In the genomic region with DNA sequence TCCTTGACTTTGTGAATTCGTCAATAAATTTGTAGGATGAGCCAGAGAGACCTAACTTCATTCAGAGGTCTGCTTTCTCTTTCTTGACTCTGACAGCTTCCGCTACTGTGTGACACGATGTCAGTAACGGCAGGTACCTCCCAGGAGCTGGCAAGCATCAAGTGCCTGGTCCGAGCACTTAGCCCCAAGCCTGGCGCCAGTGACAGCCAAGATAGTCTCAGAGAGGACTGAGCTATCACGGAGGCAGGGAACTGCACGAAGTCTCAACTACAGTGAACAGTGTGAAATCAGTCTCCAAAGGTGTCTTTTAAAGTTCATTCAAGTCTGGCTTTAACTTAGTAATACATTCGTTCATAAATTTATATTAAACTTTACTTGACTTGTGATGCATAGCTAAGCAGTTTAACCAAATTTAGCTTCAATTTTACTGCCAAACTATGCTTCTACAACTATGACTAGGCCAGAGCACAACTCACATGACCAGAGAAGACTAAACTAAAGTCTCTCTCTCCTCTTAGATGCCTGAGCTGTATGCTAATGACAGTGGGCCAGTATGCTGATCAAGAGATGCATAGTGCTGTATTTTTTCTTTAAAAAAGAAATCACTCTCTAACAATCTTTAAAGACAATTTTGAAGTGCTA, we compare ENCODE assay signal across 15 mouse cellular contexts. TPM values are rescaled to one million over a fixed set of nuclear protein-coding genes. Genes with fewer than 3 reads are reported as not detected.
DNase-seq lines count a peak whose midpoint lies in the region; ATAC-seq and TF ChIP-seq lines count a peak whose summit lies in the region.
"Had no signal": no experiment of that assay in that cellular context is flagged by ENCODE, and none has a peak within 500 bp of the region (broad histone marks: within the 10 kb centered on the region; RNA-seq: fewer than 3 reads in every experiment).

No protein-coding gene starts in this region.

- TF ChIP-seq POLR2A in CH12.LX (IDR thresholded peaks at IDR 0.05; ENCODE audit: low read depth, low read length): peak; percentile 54

- no peak for ATAC-seq in heart, embryonic 12.5 days (ENCODE audit: insufficient number of reproducible peaks, low FRiP score)
- no peak for ATAC-seq in liver, embryonic 15.5 days (ENCODE audit: insufficient read depth)
- ATAC-seq in liver, embryonic 12.5 days: no peak
- ATAC-seq in hindbrain, embryonic 12.5 days (ENCODE audit: low FRiP score): no peak
- ATAC-seq: intestine, embryonic 16.5 days had no signal

- peaks cover 3% of the 10 kb centered on the region; the same call in 1 of the 2 replicates for H3K4me1 ChIP-seq in heart, embryonic 12.5 days (replicated peaks)
- H3K4me1 ChIP-seq in liver, embryonic 15.5 days (replicated peaks): peaks cover 53% of the 10 kb centered on the region
- peaks cover 64% of the 10 kb centered on the region for H3K4me1 ChIP-seq in liver, embryonic 12.5 days
- peaks cover 23 to 74% of the 10 kb centered on the region in 2 experiments for H3K4me1 ChIP-seq in CH12.LX (ENCODE audit: control insufficient read depth in 1 of 2, insufficient read depth in 2 of 2)
- peaks cover 3% of the 10 kb centered on the region; the same call in 1 of the 2 replicates for H3K4me1 ChIP-seq in hindbrain, embryonic 12.5 days
- H3K4me1 ChIP-seq: hindbrain, embryonic 15.5 days had no signal

- no peak overlapping the region for H3K4me3 ChIP-seq in heart, embryonic 12.5 days
- no peak overlapping the region for H3K4me3 ChIP-seq in liver, embryonic 15.5 days (replicated peaks)
- no peak overlapping the region for H3K4me3 ChIP-seq in liver, embryonic 12.5 days
- H3K4me3 ChIP-seq in CH12.LX (replicated peaks in 1 of 3; ENCODE audit: low read depth in 2 of 3, low read length in 2 of 3, poor library complexity in 1 of 3): peak overlapping the region; percentile 4 to 56 (median 49)
- H3K4me3 ChIP-seq in hindbrain, embryonic 12.5 days: no peak overlapping the region
- H3K4me3 ChIP-seq: heart, adult 2 months had no signal

- H3K36me3 ChIP-seq in heart, embryonic 12.5 days: no peaks in the 10 kb centered on the region
- no peaks in the 10 kb centered on the region for H3K36me3 ChIP-seq in liver, embryonic 15.5 days (replicated peaks)
- no peaks in the 10 kb centered on the region for H3K36me3 ChIP-seq in liver, embryonic 12.5 days
- H3K36me3 ChIP-seq in CH12.LX (replicated peaks in 1 of 2; ENCODE audit: control insufficient read depth in 1 of 2, insufficient read depth in 1 of 2, low read length in 1 of 2): no peaks in the 10 kb centered on the region
- H3K36me3 ChIP-seq in hindbrain, embryonic 12.5 days: no peaks in the 10 kb centered on the region
- H3K36me3 ChIP-seq: embryonic facial prominence, embryonic 10.5 days; forebrain, embryonic 15.5 days; hindbrain, embryonic 10.5 days; hindbrain, embryonic 15.5 days had no signal

- peak; percentile 77; the same call in 1 of the 2 replicates for TF ChIP-seq EP300 in CH12.LX (IDR thresholded peaks at IDR 0.05; ENCODE audit: low read length)

- no peak for DNase-seq in heart, postnatal 14 days
- DNase-seq in CH12.LX (ENCODE audit: extremely low read depth): peak; percentile 81
- DNase-seq in spleen, postnatal 36 days (ENCODE audit: low spot score in 2 of 2): no peak
- DNase-seq: gastrocnemius, postnatal 36 days had no signal

- TF ChIP-seq RAD21 in CH12.LX (IDR thresholded peaks at IDR 0.05; ENCODE audit: low read depth, low read length): no peak; the same call in 1 of the 2 replicates

- 42% methylated on average over 9 of the region's 9 CpGs for WGBS in heart, embryonic 12.5 days
- 51% methylated on average over 9 of the region's 9 CpGs for WGBS in liver, embryonic 15.5 days (ENCODE audit: insufficient replicate concordance)
- WGBS in liver, embryonic 12.5 days (ENCODE audit: insufficient replicate concordance): 66% methylated on average over 9 of the region's 9 CpGs
- 79% methylated on average over 9 of the region's 9 CpGs for WGBS in hindbrain, embryonic 12.5 days

- no peak overlapping the region for H3K27ac ChIP-seq in heart, embryonic 12.5 days (ENCODE audit: poor library complexity, severe bottlenecking)
- H3K27ac ChIP-seq in liver, embryonic 15.5 days (replicated peaks): no peak overlapping the region
- H3K27ac ChIP-seq in liver, embryonic 12.5 days: no peak overlapping the region
- H3K27ac ChIP-seq in CH12.LX (ENCODE audit: insufficient read depth, low read depth): peak overlapping the region; percentile 89
- H3K27ac ChIP-seq in hindbrain, embryonic 12.5 days: no peak overlapping the region
- H3K27ac ChIP-seq: embryonic facial prominence, embryonic 10.5 days; forebrain, embryonic 15.5 days; heart, adult 2 months; hindbrain, embryonic 10.5 days; hindbrain, embryonic 15.5 days had no signal

- H3K9me3 ChIP-seq in heart, embryonic 12.5 days (replicated peaks): no peaks in the 10 kb centered on the region
- H3K9me3 ChIP-seq in liver, embryonic 15.5 days (replicated peaks): no peaks in the 10 kb centered on the region
- H3K9me3 ChIP-seq in liver, embryonic 12.5 days (replicated peaks): no peaks in the 10 kb centered on the region
- H3K9me3 ChIP-seq in CH12.LX (replicated peaks; ENCODE audit: low read length): no peaks in the 10 kb centered on the region
- no peaks in the 10 kb centered on the region for H3K9me3 ChIP-seq in hindbrain, embryonic 12.5 days (replicated peaks)
- H3K9me3 ChIP-seq: embryonic facial prominence, embryonic 10.5 days; forebrain, embryonic 15.5 days; hindbrain, embryonic 10.5 days; hindbrain, embryonic 15.5 days had no signal

- in situ Hi-C loops in CH12.LX (cut with MboI; ENCODE audit: low pct_ligation_motif_present, low pct_unique_long_range_greater_than_20kb, low sequenced_read_pairs): loop anchor here (5.0 to 25.0 kb wide), 4 partner anchors 37 to 205 kb away; a partner anchor contains a TSS

- TF ChIP-seq CTCF in CH12.LX (conservative IDR thresholded peaks at IDR 0.05 in 1 of 2, IDR thresholded peaks at IDR 0.05 in 1 of 2; ENCODE audit: low read depth in 2 of 2, low read length in 2 of 2): no peak

- H3K9ac ChIP-seq in heart, embryonic 12.5 days: no peak overlapping the region
- no peak overlapping the region for H3K9ac ChIP-seq in liver, embryonic 15.5 days
- no peak overlapping the region; the same call in 1 of the 2 replicates for H3K9ac ChIP-seq in liver, embryonic 12.5 days
- H3K9ac ChIP-seq in CH12.LX (ENCODE audit: insufficient read depth, low read depth): peak overlapping the region; percentile 84
- no peak overlapping the region for H3K9ac ChIP-seq in hindbrain, embryonic 12.5 days
- H3K9ac ChIP-seq: hindbrain, embryonic 15.5 days had no signal

- no peaks in the 10 kb centered on the region for H3K79me2 ChIP-seq in CH12.LX (replicated peaks; ENCODE audit: control insufficient read depth, extremely low read depth, insufficient read depth, poor library complexity, severe bottlenecking)

- dilution Hi-C loops in CH12.LX (cut with MboI; ENCODE audit: extremely low pct_ligation_motif_present, extremely low pct_unique_long_range_greater_than_20kb, low sequenced_read_pairs): no loop called here

- H3K4me2 ChIP-seq in heart, embryonic 12.5 days: 0 out of 2 replicates have a peak overlapping the region, but pooled peaks have one; percentile 69
- H3K4me2 ChIP-seq in liver, embryonic 15.5 days: peak overlapping the region; percentile 73; the same call in 1 of the 2 replicates
- H3K4me2 ChIP-seq in liver, embryonic 12.5 days: no peak overlapping the region
- H3K4me2 ChIP-seq in CH12.LX (ENCODE audit: insufficient read depth, low read depth, poor library complexity, severe bottlenecking): peak overlapping the region; percentile 70
- no peak overlapping the region for H3K4me2 ChIP-seq in hindbrain, embryonic 12.5 days (replicated peaks)

- H3K27me3 ChIP-seq in heart, embryonic 12.5 days (replicated peaks): no peaks in the 10 kb centered on the region
- H3K27me3 ChIP-seq in liver, embryonic 15.5 days: no peaks in the 10 kb centered on the region
- H3K27me3 ChIP-seq in liver, embryonic 12.5 days (replicated peaks): no peaks in the 10 kb centered on the region
- no peaks in the 10 kb centered on the region for H3K27me3 ChIP-seq in CH12.LX (replicated peaks)
- H3K27me3 ChIP-seq in hindbrain, embryonic 12.5 days: peaks cover 2% of the 10 kb centered on the region; the same call in 1 of the 2 replicates
- H3K27me3 ChIP-seq: forebrain, embryonic 15.5 days; hindbrain, embryonic 15.5 days had no signal

- intact Hi-C loops in heart, postnatal 14 days (cut with DNase I): loop anchor here (1.0 kb wide), 1 partner anchor 198 kb away; no protein-coding TSS in a partner anchor

TF ChIP-seq in CH12.LX, 34 proteins besides CTCF, POLR2A, EP300 and RAD21 (continues in another document):
- TF ChIP-seq JUN (IDR thresholded peaks at IDR 0.05; ENCODE audit: insufficient read depth, low read depth, low read length): peak; percentile 80
- peak; percentile 29; the same call in 1 of the 2 replicates for TF ChIP-seq MXI1 (IDR thresholded peaks at IDR 0.05; ENCODE audit: low read depth, low read length)
- peak; percentile 80; the same call in 1 of the 2 replicates for TF ChIP-seq ETS1 (conservative IDR thresholded peaks at IDR 0.05; ENCODE audit: low read depth, low read length)
- 0 out of 2 replicates have a peak, but pooled peaks have one; percentile 32 for TF ChIP-seq E2F4 (IDR thresholded peaks at IDR 0.05; ENCODE audit: insufficient replicate concordance, low read depth, low read length)
- 0 out of 2 replicates have a peak, but pooled peaks have one; percentile 50 for TF ChIP-seq UBTF (IDR thresholded peaks at IDR 0.05; ENCODE audit: low read depth, low read length)
- TF ChIP-seq HCFC1 (IDR thresholded peaks at IDR 0.05; ENCODE audit: low read depth, low read length): no peak; the same call in 1 of the 2 replicates
- no peak for TF ChIP-seq ZNF384 (IDR thresholded peaks at IDR 0.05; ENCODE audit: low read depth, low read length)
- no peak for TF ChIP-seq ELF1 (IDR thresholded peaks at IDR 0.05; ENCODE audit: low read depth, low read length)
- peak; percentile 87 for TF ChIP-seq JUND (conservative IDR thresholded peaks at IDR 0.05; ENCODE audit: low read depth, low read length)
- TF ChIP-seq PAX5 (IDR thresholded peaks at IDR 0.05; ENCODE audit: low read length): no peak
- peak; percentile 18; the same call in 1 of the 2 replicates for TF ChIP-seq TBP (conservative IDR thresholded peaks at IDR 0.05; ENCODE audit: low read depth, low read length)
- TF ChIP-seq USF1 (IDR thresholded peaks at IDR 0.05; ENCODE audit: low read depth, low read length): 0 out of 2 replicates have a peak, but pooled peaks have one; percentile 12

RNA-seq across cellular contexts. Expression of a gene that starts 29.1 kb away (rescaled TPM):
- polyA plus RNA-seq in heart, embryonic 12.5 days (2016; fragmentation: Nextera tagmentation; extraction: Ambion mirVana): 1.5 and 1.8 TPM in 2 replicates
- total RNA-seq in heart, postnatal 14 days (2021): 1 to 10 TPM in 1 of 2 experiments, under 1 TPM in 1; 0.62 to 8.9 TPM
- 9.1 and 9.7 TPM in 2 replicates for polyA plus RNA-seq in liver, embryonic 15.5 days (2015; fragmentation: Nextera tagmentation; extraction: Ambion mirVana)
- polyA plus RNA-seq in liver, embryonic 12.5 days (2016; fragmentation: Nextera tagmentation; extraction: Ambion mirVana): 24.3 and 24.7 TPM in 2 replicates
- total RNA-seq in CH12.LX (2012; rRNA removed) (11.1 and 16.5 TPM in 2 replicates), CH12.LX (2014; rRNA removed) (19.1 and 21.1 TPM in 2 replicates)
- polyA plus RNA-seq in CH12.LX (2012; ENCODE audit: insufficient read length, low read depth): 18.5 and 24.0 TPM in 2 replicates
- 4.6 and 5.3 TPM in 2 replicates for polyA plus RNA-seq in hindbrain, embryonic 12.5 days (2016; fragmentation: Nextera tagmentation; extraction: Ambion mirVana)
- total RNA-seq: adrenal gland, adult 8-10 months; heart, adult 2 months had no signal

Comparison
In these comparisons a context has a peak if more than half of its experiments do, and no peak if none do; other contexts are left out.
1. H3K4me2 ChIP-seq: peak in heart, embryonic 12.5 days (single experiment), liver, embryonic 15.5 days (single experiment) and CH12.LX (single experiment); none in liver, embryonic 12.5 days (single experiment) and hindbrain, embryonic 12.5 days (single experiment).
2. H3K4me3 ChIP-seq: peak in CH12.LX (3 of 3); none in heart, embryonic 12.5 days (single experiment), liver, embryonic 15.5 days (single experiment), liver, embryonic 12.5 days (single experiment) and hindbrain, embryonic 12.5 days (single experiment).